Mouse (Mus musculus): ENCODE data around the gene Dcaf4.

The Dcaf4 gene

GRCm38 (mm10) chr12:83520311-83520890 lies at the start of gene Dcaf4:
Gene Dcaf4, plus strand, starts transcription at chr12:83520466.
- DNase-seq = peak; percentile 98

GRCm38 (mm10) chr12:83471760-83472159 lies 48.5 kb upstream of the Dcaf4 start:
- no peak for DNase-seq

GRCm38 (mm10) chr12:83473987-83474600 lies 46.2 kb upstream of the Dcaf4 start:
- no peak for DNase-seq

- DNase-seq = no peak
Measured at GRCm38 (mm10) chr12:83475419-83475818, 44.8 kb upstream of the Dcaf4 start.

GRCm38 (mm10) chr12:83476277-83476676 lies 44.0 kb upstream of the Dcaf4 start:
- DNase-seq = no peak

- DNase-seq = no peak
Measured at GRCm38 (mm10) chr12:83479140-83479539, 41.1 kb upstream of the Dcaf4 start.

- no peak for DNase-seq
Measured at GRCm38 (mm10) chr12:83479818-83480401, 40.4 kb upstream of the Dcaf4 start.

- no peak for DNase-seq
Measured at GRCm38 (mm10) chr12:83481439-83481838, 38.8 kb upstream of the Dcaf4 start.

GRCm38 (mm10) chr12:83483653-83484052 lies 36.6 kb upstream of the Dcaf4 start:
- no peak for DNase-seq

GRCm38 (mm10) chr12:83484855-83485745 lies 35.2 kb upstream of the Dcaf4 start:
- DNase-seq = peak; percentile 11

- DNase-seq = peak; percentile 19
Measured at GRCm38 (mm10) chr12:83485911-83486670, 34.2 kb upstream of the Dcaf4 start.

GRCm38 (mm10) chr12:83486671-83487461 lies 33.4 kb upstream of the Dcaf4 start:
- DNase-seq = peak; percentile 42

GRCm38 (mm10) chr12:83487476-83487991 lies 32.7 kb upstream of the Dcaf4 start, which contains the start of gene Dpf3:
Gene Dpf3, minus strand, starts transcription at chr12:83487716.
- DNase-seq = peak; percentile 89

GRCm38 (mm10) chr12:83488211-83488941 lies 31.9 kb upstream of the Dcaf4 start:
- peak; percentile 2 for DNase-seq

- DNase-seq = no peak
Measured at GRCm38 (mm10) chr12:83489748-83490147, 30.5 kb upstream of the Dcaf4 start.

- DNase-seq = peak; percentile 16
Measured at GRCm38 (mm10) chr12:83491609-83492008, 28.7 kb upstream of the Dcaf4 start.

- no peak for DNase-seq
Measured at GRCm38 (mm10) chr12:83492808-83493207, 27.5 kb upstream of the Dcaf4 start.

GRCm38 (mm10) chr12:83494196-83494595 lies 26.1 kb upstream of the Dcaf4 start:
- DNase-seq = no peak

- DNase-seq = no peak
Measured at GRCm38 (mm10) chr12:83495248-83495960, 24.9 kb upstream of the Dcaf4 start.

GRCm38 (mm10) chr12:83495961-83496282 lies 24.3 kb upstream of the Dcaf4 start:
- DNase-seq = no peak

All from thymus, postnatal 25 days (tissue).